Mouse (Mus musculus) adrenal gland, postnatal 36 days (tissue): ENCODE measurements around the gene Cops7a. TPM values are rescaled to one million over a fixed set of nuclear protein-coding genes. Genes with fewer than 3 reads are reported as not detected.

ENCODE experiments used
- DNase-seq, 2 experiments: peaks; one replicate each; pipeline ENCODE4 v3.0.0; 2021; ENCODE audit warnings: mixed read lengths in 1 of 2
- long read RNA-seq, 2 experiments: library from polyadenylated mRNA; stranded (forward); transcript quantifications; one replicate each; pipeline ENCODE4 v2.0.0; 2021; ENCODE audit warnings: borderline sequencing depth in 2 of 2
- total RNA-seq, 2 experiments: library from RNA; stranded (reverse); gene quantifications; 2 replicates each; pipeline ENCODE4 v1.2.3; 2021

The Cops7a gene
- total RNA-seq: 100 to 1,000 TPM; 121 to 176 TPM
- long read RNA-seq, experiment 1, transcript Cops7a-201 (8 exons, 1,817 nt): minor isoform, 12 of 250 reads
- long read RNA-seq, experiment 1, transcript Cops7a-202 (8 exons, 1,328 nt): major isoform, 24 of 250 reads
- long read RNA-seq, experiment 1, partial matches to known transcripts: 64 of 250 reads
- long read RNA-seq, experiment 1, other reads (novel, unspliced or antisense): 147 of 250 reads
- long read RNA-seq, experiment 2, transcript Cops7a-202 (8 exons, 1,328 nt): major isoform, 5 of 85 reads
- long read RNA-seq, experiment 2, partial matches to known transcripts: 18 of 85 reads
- long read RNA-seq, experiment 2, other reads (novel, unspliced or antisense): 57 of 85 reads

DNA sequence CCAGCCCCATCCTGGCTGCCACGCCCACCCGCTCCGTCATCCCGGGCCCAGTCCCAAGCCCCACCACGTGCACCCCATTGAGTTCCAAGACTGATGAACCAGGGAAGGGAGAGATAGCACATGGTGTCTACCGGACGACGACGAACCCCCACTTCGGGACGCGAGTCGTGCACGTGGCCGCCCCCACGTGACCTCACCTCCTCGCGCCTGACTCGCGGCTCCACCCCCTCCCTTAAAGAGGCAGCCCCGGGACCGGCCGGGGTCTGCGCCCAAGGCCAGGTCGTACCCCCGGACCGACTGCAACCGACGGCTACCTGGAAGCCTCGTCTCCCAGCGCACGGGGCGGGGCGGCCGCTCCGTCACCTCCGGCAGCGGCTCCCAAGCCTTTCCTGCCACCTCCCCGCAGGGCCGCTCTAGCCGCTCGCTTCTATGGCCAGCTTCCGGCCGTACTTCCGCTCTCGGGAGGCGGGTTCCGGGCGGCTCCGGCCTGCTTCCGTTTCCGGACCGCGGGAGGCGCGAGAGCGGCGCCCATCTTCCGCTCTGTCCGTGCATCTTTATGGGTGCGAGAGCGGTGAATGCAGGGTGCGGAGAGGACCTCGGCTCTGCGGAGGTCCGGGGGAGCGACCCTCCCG, at the start of gene Cops7a:
TSS of gene Cops7a (minus strand) at position 451 of the 632 bp plus-strand sequence.
- DNase-seq: peak; percentile 98

DNA sequence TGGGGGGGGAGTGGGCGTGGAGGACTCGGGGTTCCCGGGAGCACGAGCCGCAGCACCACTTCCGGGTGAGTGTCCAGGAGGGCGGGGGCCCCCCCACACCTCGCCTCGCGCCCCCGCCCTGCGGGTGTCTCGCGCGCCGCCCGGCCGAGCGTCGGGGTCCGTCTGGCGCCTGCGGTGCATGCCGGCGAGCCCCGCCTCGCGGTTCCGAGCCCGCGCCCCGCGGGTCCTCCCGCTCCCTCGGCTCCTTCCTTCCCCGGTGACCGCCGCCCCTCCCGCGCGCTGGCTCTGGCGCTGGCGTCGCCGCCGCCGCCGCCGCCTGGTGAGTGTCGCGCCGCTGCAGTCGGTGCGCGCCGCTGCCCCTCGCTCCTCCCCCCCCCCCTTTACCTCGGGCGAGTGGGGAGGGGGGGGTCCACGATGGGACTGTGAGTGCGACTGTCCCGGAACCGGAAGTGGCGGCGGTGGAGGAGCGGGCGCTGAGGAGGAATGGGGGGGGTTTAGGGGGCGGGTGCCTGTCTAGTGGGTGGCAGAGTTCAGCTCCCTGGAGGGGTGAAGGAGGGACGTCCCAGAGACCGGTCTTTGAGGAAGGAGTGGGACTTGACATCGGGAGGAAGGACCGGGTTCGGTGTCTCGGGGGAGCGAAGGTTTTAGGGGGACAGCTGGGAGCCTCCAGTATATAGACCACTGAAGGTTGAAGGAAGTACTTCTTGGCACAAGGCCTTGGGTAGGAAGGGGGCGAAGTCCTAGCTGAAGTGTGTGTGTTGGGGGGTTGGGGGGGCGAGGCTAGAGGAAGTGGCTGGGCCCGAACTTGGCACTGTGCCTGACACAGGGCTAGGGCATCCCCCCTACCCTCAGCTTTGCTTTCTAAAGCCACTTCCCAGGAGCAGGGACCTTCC, 44.1 kb upstream of the Cops7a start:
- DNase-seq: peak; percentile 91 to 92

DNA sequence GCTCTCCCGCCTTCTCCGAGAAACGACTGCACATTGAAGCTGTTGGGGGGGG, 43.6 kb upstream of the Cops7a start, which contains the start of gene Zfp384:
TSS of gene Zfp384 (plus strand) at position 17 of the 52 bp plus-strand sequence.
- DNase-seq: no peak

DNA sequence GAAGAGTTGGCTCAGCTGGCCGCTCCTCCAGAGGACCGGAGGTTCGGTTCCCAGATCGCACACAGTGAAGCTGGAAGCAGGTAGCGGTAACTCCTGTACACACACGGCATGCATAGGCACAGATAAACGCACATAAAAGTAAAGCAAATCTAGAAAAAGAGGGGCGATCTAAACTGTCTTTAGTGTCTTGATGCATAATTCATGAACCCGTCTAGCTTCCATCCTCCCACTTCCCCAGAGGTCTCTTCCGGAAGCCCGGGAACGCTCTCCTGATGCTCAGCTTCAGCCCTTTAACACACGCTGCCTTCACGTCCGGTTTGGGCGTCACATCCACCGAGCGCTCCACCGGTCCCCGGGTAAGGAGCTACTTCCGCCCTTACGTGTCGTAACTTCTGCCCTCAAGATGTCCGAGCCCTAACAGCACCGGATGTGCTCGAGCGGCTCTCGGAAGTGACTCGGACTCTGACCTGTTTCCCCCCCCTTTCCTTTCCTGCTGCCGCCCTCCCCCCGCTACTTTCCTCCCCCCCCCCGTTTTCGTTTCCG, 43.3 kb upstream of the Cops7a start:
- peak; percentile 97 to 98 for DNase-seq

DNA sequence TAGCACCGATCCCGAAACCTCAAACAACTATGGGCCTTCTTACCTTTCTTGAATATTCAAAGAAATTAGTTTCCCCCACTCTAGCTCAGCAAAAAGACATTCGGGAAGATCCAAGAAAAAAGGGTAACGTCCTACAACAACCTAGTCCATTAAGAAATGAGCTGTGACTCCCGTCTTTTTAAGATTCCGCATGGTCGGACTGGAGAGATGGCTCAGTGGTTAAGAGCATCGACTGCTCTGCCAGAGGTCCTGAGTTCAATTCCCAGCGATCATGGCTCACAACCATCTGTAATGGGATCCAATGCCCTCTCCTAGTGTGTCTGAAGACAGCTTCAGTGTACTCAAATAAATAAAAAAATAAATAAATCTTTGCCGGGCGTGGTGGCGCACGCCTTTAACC, 42.7 kb upstream of the Cops7a start:
- DNase-seq: no peak

DNA sequence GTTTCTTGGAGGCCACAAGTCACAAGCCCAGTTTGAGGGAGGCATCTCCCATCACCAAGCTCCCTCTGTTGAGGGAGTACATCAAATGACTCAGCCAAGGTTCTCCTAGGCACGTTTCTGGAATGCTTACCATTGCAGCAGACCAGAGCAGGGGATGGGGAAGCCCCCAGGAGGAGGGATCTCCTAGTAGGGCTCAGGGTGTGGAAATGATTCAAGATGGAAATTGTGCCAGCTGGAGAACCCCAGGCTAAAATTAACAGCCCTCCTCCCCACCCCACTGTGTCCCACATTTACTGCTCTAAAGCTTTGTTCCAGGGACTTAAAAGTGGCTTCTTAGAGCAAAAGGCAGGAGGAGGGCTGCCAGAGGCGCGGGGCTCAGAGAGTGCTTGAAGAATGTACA, 39.7 kb upstream of the Cops7a start:
- DNase-seq: no peak

DNA sequence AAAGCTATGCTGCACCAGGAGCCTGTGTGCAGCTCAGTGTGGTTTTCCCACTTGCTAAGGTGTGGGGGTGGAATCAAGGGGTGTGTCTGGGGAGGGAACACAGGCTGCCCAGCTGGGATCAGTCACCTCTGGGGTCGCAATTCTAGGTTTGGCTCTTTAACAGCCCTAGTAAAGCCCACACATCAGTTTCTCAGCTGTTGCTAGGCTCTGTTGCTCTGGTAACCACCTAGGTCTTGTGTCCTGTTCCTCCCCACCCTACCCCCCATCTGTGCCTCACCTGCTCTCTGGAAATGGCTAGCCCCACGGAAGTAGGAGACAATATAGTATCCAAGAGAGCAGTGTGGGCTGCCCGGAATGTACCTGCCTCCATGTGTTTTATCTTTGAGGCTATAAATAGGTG, 38.4 kb upstream of the Cops7a start:
- DNase-seq: no peak

DNA sequence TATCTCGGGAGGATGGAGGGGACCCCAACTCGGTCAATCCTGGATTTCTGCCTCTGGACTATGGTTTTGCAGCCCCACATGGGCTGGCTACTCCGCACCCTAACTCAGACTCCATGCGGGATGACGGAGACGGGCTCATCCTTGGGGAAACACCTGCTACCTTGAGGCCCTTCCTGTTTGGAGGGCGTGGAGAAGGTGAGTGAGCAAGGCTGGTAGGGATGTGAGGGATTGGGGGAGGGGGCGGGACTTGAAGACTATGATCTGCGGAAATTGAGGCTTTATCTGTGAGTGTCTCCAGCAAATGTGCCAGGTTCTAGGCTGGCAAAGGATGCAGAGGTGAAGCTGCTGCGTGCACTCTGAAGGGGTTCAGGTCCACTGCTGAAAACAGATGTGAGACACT, 34.2 kb upstream of the Cops7a start:
- no peak for DNase-seq

DNA sequence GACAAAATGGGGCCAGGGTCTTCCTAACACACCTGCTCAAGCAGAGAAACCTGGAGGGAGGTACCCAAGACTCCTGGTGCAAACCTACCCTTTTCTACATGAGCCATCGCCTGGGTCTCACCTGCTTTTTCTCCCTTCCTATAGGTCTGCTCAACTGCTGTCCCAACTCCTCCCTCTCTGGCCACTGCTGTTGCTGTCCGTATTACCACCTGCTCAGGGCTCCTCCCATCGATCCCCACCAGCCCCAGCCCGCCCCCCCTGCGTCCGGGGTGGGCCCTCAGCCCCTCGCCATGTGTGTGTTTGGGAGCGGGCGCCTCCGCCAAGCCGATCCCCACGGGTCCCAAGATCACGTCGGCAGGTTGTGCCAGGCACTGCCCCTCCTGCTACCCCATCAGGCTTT, 33.8 kb upstream of the Cops7a start:
- no peak for DNase-seq

DNA sequence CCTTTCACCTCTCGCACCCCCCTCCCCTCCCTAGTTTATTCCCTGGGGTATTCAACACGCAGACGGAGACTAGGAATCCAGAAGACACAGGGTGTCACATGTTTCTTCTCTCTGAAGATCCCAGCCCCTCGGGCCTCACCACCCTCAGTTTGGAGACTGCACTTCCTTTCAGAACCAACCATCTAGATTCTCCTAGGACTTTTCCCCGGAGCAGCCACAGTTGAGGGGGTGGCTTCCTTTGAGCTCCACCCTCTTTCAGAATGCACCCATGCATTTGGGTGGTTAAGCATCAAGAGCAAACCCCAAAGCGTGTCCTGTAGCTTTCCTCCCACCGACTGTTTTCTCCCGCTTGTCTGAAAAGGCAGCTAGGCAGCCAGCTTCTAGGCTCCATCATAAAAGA, 32.7 kb upstream of the Cops7a start:
- DNase-seq: no peak

DNA sequence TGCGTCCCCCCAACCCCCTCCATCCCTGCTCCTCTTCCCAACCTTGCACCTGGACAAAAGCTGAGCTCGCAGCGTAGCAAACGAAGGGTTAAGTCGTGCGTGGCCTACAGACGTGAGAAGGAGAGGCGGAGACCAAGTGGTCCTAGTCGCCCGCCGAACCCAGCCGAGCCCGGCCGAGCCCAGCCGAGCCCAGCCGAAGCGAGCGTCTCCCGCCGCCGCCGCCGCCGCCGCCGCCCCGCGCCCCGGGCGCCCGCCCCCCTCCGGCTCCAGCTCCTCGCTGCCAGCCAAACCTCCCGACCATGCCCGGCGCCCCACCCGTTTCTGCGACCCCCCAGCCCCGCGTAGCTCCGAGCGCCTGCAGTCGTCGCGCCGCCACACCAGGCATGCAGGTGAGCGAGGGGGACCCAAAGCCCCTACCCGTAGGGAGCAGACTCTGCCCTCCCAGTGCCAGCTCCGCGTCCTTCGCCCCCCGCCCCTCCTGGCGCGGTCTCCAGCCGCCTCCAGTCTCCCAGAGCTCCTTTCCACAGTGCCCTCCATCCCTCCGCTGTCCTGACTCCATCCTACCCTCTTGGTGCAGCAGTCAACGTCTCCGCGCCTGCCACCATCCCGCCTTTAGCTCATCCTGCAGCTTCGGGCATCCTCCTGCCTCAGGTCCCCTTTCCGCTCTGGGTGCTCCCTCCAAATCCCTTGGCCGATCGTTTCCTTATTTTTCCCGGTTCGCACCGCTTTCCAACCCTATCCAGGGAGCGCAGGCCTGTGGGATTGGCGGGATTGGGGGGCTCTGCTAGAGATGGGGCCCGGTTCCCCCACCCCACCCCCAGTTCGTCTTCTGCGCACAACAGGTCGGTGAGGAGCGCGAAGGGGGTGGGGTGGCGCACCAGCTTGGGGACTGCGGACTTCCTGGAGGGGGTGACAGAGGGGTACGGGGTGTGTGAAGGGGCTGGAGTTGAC, 31.5 kb upstream of the Cops7a start, which contains the start of gene Pianp:
TSS of gene Pianp (plus strand) at position 144 of the 951 bp plus-strand sequence.
- peak; percentile 85 to 90 for DNase-seq

DNA sequence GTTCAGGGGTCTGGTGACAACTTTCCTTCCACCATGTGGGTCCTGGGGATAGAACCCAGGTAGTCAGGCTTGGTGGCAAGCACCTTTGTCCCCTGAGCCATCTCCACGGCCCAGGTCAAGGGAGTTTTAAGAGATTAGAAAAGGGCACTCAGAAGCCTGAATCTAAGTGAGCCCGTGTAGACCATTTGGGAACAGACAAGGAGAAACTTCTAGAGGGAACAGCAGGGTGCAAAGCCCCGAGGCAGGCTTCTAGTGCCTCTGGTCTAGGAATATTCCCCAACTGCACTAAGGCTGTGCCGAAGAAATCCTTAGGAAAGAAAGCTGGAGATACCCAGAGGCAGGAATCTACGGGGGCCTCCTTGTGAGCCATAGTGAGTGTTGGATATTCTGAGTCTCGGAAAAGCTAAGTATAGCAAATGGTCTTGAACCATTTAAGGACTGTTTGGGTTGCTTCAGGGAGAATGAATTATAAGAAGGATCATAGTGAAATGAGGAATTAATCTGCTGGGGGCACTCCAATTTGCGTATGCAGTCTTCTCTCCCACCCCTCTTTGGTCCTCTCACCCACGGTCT, 30.6 kb upstream of the Cops7a start:
- no peak for DNase-seq

DNA sequence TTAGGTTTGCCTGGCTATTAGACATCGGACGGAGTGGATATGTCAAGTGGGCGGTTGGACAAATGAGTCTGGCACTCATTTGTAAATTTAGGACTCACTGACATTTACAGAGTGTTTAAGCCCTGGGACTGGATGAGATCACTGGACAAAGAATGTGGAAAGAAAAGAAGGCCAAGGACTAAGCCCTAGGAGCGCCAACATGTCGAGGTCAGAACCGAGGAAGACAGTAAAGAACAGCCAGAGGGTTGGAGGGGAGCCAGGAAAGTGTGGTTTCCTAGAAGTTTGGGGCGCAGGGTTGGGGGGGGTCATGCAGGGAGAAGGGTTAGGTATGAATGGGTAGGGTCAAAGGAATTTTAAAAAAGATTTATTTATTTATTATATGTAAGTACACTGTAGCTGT, 29.9 kb upstream of the Cops7a start:
- DNase-seq: peak; percentile 77 to 82

DNA sequence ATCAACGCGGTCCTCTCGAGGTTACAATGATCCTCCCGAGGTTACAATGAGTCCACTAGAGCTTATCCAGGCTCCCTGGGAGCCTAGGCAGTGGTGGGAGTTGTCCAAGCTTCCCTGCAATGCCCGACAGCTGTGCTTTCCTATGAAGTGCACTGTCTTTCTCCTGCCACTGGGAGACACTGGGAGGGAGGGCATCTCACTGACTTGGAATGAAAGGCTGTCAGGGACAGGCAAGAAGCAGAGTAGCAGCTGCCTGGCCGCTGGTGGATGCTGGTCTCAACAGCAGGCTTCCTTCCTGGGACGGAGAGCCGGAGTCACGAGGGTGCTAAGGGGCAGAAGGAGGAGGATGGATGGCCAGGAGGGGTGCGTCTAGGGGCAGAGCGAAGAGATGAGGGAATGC, 28.5 kb upstream of the Cops7a start:
- DNase-seq: peak; percentile 42 to 49

DNA sequence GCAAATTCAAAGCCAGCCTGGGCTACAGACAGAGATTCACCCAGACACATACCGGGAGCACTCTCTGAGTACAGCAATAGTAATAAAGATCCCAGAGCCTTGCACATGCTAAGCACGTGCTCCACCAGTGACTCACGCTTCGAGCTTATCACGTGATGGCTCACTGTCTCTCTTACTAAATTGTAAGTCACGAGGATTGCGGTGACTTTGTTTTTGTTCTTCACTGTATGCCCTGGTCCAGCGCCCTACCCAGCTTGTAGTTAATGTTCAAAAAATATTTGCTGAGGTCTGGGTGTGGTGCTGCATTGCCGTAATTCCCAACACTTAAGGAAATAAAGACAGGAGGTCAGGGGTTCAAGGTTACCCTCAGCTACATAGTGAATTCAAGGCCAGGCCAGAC, 28.0 kb upstream of the Cops7a start:
- DNase-seq: peak; percentile 71 to 79

DNA sequence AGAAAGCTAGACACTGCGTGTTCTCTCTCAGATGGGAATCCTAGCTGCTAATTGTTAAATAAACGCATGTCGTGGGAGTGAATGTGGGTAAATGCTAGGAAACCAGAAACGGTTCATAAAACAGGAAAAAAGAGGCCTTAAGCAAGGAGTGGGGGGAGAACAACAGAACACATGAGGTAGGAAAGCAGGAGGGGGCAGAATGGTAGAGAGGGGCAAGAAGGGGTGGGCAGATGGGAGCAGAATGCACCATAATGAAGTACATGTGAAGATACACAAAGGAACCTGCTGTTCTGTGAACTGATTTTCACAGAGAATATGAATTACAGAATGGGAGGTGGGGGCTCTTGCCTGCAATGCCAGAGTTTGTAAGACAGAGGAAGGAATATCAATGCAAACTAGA, 26.9 kb upstream of the Cops7a start:
- no peak for DNase-seq

DNA sequence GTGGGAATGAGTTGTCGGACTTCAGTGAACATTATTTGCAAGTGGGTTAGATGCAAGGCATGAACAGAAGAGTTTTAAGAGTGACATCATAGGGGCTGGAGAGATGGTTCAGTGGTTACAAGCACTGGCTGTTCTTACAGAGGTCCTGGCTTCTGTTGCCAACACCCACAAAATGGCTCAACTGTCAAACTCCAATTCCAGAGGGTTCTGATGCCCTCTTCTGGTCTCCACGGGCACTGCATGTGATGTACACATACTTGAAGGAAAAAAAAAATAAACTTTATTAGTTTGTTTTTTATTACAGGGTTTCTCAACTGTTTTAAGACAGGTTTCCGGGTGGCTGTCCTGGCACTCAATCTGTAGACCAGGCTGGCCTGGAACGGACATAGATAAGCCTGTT, 2.4 kb upstream of the Cops7a start:
- peak; percentile 44 to 46 for DNase-seq

DNA sequence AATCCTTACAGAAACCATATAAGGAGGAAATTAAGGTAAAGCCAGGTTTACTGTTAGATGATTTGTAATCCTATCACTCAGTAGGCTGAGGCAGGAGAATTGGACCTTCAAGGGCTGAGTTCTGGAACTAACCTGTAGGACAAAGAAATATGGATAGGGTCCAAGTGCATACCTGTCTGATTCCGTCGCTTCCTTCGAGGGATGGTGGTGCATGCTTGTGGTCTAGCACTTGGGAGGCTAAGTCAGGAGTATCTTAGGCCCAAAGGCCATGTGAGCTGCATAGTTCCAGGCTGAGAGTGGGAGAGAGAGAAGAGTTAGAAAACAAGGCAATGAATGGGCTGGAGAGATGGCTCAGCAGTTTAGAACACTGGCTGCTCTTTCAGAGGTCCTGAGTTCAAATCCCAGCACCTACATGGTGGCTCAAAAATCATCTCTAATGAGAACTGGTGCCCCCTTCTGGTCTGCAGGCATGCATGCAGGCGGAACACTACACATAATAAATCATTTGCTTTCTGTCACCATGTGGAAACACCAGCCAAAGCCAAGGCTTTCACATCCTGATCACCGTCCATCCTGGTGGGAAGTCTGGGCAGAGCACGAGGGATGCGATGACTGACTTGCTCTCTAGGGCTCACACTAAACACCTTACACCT, 1.3 kb upstream of the Cops7a start:
- DNase-seq: peak in 1 of 2 experiments; percentile 16

DNA sequence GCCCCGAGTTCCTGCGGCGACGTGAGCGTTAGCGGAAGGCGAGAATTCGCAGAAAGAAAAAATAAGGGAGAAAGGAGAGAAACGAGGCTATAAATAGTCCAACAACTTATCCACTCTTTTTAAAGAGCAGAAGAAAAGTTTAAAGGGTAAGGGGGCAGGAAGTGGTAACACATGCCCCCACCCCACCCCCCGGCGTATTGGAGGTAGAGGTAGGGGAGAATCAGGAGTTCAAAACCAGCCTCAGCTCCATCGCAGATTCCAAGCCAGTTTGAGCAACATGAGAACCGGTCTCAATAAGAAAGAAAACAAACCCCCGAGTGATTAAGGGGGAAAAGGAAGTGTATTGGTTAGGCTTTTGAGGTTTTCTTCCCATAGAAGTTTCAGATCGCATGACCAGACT, 409 bp upstream of the Cops7a start:
- DNase-seq: no peak

DNA sequence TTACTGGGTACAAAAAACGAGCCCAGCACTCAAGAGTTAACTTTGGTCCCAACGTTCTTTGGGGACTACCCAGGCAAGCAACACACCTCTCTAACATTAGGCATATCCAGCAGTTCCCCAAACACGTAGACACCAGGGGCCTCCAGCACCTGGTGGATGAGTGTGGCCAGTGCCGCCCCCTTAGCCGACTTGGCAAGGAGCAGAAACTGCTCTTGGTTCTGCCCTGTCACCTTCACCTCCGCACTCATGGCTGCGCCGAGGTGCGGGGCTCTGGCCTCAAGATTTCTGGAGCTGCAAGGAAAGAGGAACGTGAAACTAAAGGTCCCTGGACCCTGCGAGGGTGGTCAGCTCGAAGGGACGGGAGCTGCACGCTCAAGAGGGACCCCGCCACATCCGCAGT, 700 bp downstream of the Cops7a start:
- no peak for DNase-seq

DNA sequence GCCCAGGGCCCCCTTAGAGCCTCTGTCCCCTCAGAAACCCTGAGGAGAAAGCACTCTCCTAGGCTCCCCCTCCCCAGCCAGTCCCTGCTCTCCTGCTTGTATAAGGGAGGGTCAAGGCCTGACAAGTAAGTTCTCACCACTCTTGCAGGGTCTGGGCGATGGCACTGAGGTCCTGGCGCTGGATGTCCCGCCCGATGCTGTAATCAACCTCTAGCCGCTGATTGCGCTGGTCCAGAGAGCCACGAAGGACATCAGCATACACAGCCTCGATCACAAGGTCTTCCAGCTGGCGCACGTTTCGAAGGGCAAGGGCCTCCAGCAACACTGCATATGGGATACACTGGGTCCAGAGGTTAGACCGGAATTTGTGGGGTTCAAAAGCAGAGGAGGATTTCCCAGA, 4.3 kb downstream of the Cops7a start:
- DNase-seq: peak in 1 of 2 experiments; percentile 76
